Mouse (Mus musculus) spleen, postnatal 10 days (tissue): ENCODE results near the gene Igdcc4.
"Not testable (repeated sequence)": the region's sequence is repeated elsewhere in the genome, so short reads cannot be mapped to it uniquely, and the experiment has no call there.

Experiments
- DNase-seq, 2 experiments: peaks; one replicate each; pipeline ENCODE4 v3.0.0; 2021 to 2022; ENCODE audit warnings: low spot score in 2 of 2

The Igdcc4 gene

GRCm38 (mm10) chr9:65100991-65101685, at the start of gene Igdcc4:
Igdcc4 (plus strand) TSS chr9:65101486.
- no peak for DNase-seq

- no peak for DNase-seq
Observed at GRCm38 (mm10) chr9:65064251-65064650, 37.0 kb upstream of the Igdcc4 start.

GRCm38 (mm10) chr9:65070587-65070986, 30.7 kb upstream of the Igdcc4 start:
- DNase-seq: no peak

- DNase-seq: peak in 1 of 2 experiments; percentile 39
Observed at GRCm38 (mm10) chr9:65073555-65073954, 27.7 kb upstream of the Igdcc4 start.

- peak in 1 of 2 experiments; percentile 27 for DNase-seq
Observed at GRCm38 (mm10) chr9:65074251-65074650, 27.0 kb upstream of the Igdcc4 start.

- peak; percentile 19 to 42 for DNase-seq
Observed at GRCm38 (mm10) chr9:65074855-65075493, 26.3 kb upstream of the Igdcc4 start.

- DNase-seq: no peak
Observed at GRCm38 (mm10) chr9:65077536-65077935, 23.8 kb upstream of the Igdcc4 start.

- DNase-seq: not testable (repeated sequence)
Observed at GRCm38 (mm10) chr9:65080141-65080540, 21.1 kb upstream of the Igdcc4 start.

GRCm38 (mm10) chr9:65083075-65083765, 18.1 kb upstream of the Igdcc4 start:
- DNase-seq: no peak

- DNase-seq: no peak
Observed at GRCm38 (mm10) chr9:65084198-65084807, 17.0 kb upstream of the Igdcc4 start.

GRCm38 (mm10) chr9:65085270-65085669, 16.0 kb upstream of the Igdcc4 start:
- no peak for DNase-seq

- DNase-seq: no peak
Observed at GRCm38 (mm10) chr9:65086801-65087200, 14.5 kb upstream of the Igdcc4 start.

- DNase-seq: peak in 1 of 2 experiments; percentile 49
Observed at GRCm38 (mm10) chr9:65087490-65087889, 13.8 kb upstream of the Igdcc4 start.

- no peak for DNase-seq
Observed at GRCm38 (mm10) chr9:65094237-65094636, 7.0 kb upstream of the Igdcc4 start.

GRCm38 (mm10) chr9:65101686-65102376, 545 bp downstream of the Igdcc4 start:
- DNase-seq: peak in 1 of 2 experiments; percentile 22

- no peak for DNase-seq
Observed at GRCm38 (mm10) chr9:65102377-65103172, 1.3 kb downstream of the Igdcc4 start.

GRCm38 (mm10) chr9:65103173-65103752, 2.0 kb downstream of the Igdcc4 start:
- DNase-seq: no peak

GRCm38 (mm10) chr9:65106821-65107220, 5.5 kb downstream of the Igdcc4 start:
- no peak for DNase-seq

- no peak for DNase-seq
Observed at GRCm38 (mm10) chr9:65107893-65108292, 6.6 kb downstream of the Igdcc4 start.
